Mouse (Mus musculus) spleen, adult 2 months (tissue): ENCODE measurements at regions not wholly inside any gene's neighbourhood (a gene's known extent, or its start where the extent isn't known, plus 50 kb on each side); places are given as distances from the start of the nearest gene placed in this dataset.

Experiments used
- DNase-seq, 2 experiments: peaks; one replicate each; pipeline versions ENCODE4 v3.0.0 to v3.0.0-alpha.2; 2012 to 2021; ENCODE audit warnings: low spot score in 2 of 2, low read depth in 1 of 2
- H3K27ac ChIP-seq: fragments of 200-500 bp; 2 replicates; pipeline ENCODE4 v1.5.1; 2012; ENCODE audit warnings: low read length, inconsistent platforms; ENCODE audit not compliant: insufficient read depth
- H3K27me3 ChIP-seq: fragments of 200-500 bp; 2 replicates; pipeline ENCODE4 v1.6.1; 2012; ENCODE audit warnings: mild to moderate bottlenecking, moderate library complexity, low read length, inconsistent platforms; ENCODE audit not compliant: control insufficient read depth, insufficient read depth
- H3K36me3 ChIP-seq: fragments of 200-500 bp; 2 replicates; pipeline ENCODE4 v1.6.1; 2012; ENCODE audit warnings: mild to moderate bottlenecking, low read length, inconsistent platforms; ENCODE audit not compliant: control insufficient read depth, insufficient read depth
- H3K4me1 ChIP-seq: fragments of 200-500 bp; 2 replicates; pipeline ENCODE4 v1.6.1; 2011; ENCODE audit warnings: inconsistent platforms; ENCODE audit not compliant: control insufficient read depth, insufficient read depth, insufficient read length
- H3K4me3 ChIP-seq: fragments of 200-500 bp; 2 replicates; pipeline ENCODE4 v1.5.1; 2011; ENCODE audit warnings: mild to moderate bottlenecking, inconsistent platforms; ENCODE audit not compliant: insufficient read depth, insufficient read length; ENCODE audit errors: extremely low read depth
- CTCF ChIP-seq: fragments of 200-500 bp; IDR thresholded peaks from 2 replicates; pipeline ENCODE4 v1.5.1; 2011; ENCODE audit warnings: mild to moderate bottlenecking, inconsistent platforms; ENCODE audit not compliant: insufficient read depth, insufficient read length, insufficient replicate concordance; ENCODE audit errors: extremely low read depth
- POLR2A ChIP-seq: fragments of 200-500 bp; IDR thresholded peaks from 2 replicates; pipeline ENCODE4 v1.6.1; 2011; ENCODE audit warnings: low read depth, low read length, inconsistent platforms
- WGBS: fragments of 180-500 bp; shearing (Covaris S2); methylation state at CpG from one replicate; pipeline ENCODE4 v1.1.7; 2018; 5-methylcytosine and 5-hydroxymethylcytosine counted together

DNA sequence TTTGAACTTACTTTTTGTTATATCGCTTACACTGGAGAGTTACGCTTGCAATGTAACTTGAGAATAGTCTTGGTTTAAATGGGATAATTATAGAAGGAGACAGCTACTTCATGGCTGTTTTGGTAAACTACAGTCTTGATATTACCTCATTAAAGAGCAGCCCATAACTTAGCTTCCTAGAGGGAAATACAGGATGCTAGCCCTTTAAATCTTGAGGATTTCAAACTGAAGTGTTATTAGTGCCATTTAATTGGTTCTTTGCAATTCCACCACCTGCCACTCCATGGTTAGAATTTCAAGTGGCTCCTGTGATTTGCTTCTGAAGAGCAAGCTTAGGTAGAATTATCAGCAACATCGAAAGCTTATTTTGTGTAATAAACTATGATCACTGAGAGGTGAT is 640.1 kb downstream of the Kctd8 start:
- Histone ChIP-seq H3K27me3 (no peaks in the 10 kb centered on the region), H3K4me3 (no peak overlapping the region), H3K36me3 (no peaks in the 10 kb centered on the region), H3K4me1 (no peaks in the 10 kb centered on the region), H3K27ac (no peak overlapping the region)
- TF ChIP-seq POLR2A, result no peak
- TF ChIP-seq CTCF, result no peak
- no peak for DNase-seq
- WGBS, result 85% methylated on average over 3 of the region's 3 CpGs

DNA sequence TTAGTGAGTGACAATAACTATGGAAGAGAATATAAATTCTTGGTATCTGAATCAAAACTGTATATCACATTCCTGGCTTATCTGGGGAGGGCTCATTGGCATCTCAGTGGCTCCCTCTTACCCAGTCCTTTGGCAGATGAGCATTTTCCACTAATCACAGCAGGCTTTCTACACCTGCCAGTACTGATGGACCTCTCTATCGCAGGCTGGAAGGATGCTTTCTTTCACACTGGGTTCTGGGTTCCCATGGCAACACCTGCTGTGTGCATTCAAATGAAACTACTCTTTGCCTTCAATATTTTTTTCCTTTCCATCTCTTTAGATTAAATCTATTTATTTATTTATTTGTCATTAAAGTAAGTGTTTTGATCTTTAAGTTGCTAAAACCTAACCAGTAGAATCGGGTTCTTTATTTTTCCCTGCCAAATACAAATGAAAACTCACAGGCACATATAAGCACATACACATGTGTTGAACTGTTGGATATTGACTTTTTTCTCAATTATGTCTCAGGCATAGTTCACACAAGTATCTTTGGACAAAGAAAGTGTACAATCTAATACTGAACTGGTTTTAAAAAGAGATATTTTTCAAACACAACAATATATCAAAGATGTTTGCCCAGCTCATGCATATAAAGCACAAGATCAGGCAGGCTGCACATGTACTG is 635.9 kb downstream of the Kctd8 start:
- Histone ChIP-seq H3K27ac (no peak overlapping the region), H3K36me3 (no peaks in the 10 kb centered on the region), H3K4me1 (no peaks in the 10 kb centered on the region), H3K4me3 (no peak overlapping the region), H3K27me3 (no peaks in the 10 kb centered on the region)
- no peak for DNase-seq
- WGBS, result 84% methylated on average over 2 of the region's 2 CpGs
- TF ChIP-seq CTCF, result no peak
- no peak for TF ChIP-seq POLR2A

- no peaks in the 10 kb centered on the region for H3K36me3 ChIP-seq
- H3K27ac ChIP-seq, result no peak overlapping the region
- H3K4me3 ChIP-seq, result no peak overlapping the region
- WGBS, result 83% methylated on average over 4 of the region's 4 CpGs
- no peaks in the 10 kb centered on the region for H3K27me3 ChIP-seq
- no peak for DNase-seq
- TF ChIP-seq POLR2A (no peak), CTCF (no peak)
- no peaks in the 10 kb centered on the region for H3K4me1 ChIP-seq
Measured at GRCm38 (mm10) chr5:68726733-68727132, 614.7 kb downstream of the Kctd8 start.

- Histone ChIP-seq H3K4me1 (peaks cover 5% of the 10 kb centered on the region; the same call in 1 of the 2 replicates), H3K4me3 (no peak overlapping the region), H3K36me3 (no peaks in the 10 kb centered on the region), H3K27me3 (no peaks in the 10 kb centered on the region), H3K27ac (peak overlapping the region; percentile 85; the same call in 1 of the 2 replicates)
- no peak for TF ChIP-seq CTCF
- TF ChIP-seq POLR2A, result no peak
- WGBS, result 27% methylated on average over 5 of the region's 5 CpGs
- DNase-seq, result peak; percentile 41 to 81
Measured at GRCm38 (mm10) chr5:68735186-68735585, 606.3 kb downstream of the Kctd8 start.

- DNase-seq, result no peak
- Histone ChIP-seq H3K4me1 (peaks cover 5% of the 10 kb centered on the region; the same call in 1 of the 2 replicates), H3K27me3 (no peaks in the 10 kb centered on the region), H3K4me3 (no peak overlapping the region), H3K27ac (no peak overlapping the region), H3K36me3 (no peaks in the 10 kb centered on the region)
- WGBS, result 84% methylated on average over 3 of the region's 3 CpGs
- TF ChIP-seq CTCF (no peak), POLR2A (no peak)
Measured at GRCm38 (mm10) chr5:68750499-68750898, 591.0 kb downstream of the Kctd8 start.

GRCm38 (mm10) chr5:68753025-68753424 is 588.5 kb downstream of the Kctd8 start:
- Histone ChIP-seq H3K4me1 (no peaks in the 10 kb centered on the region), H3K27ac (no peak overlapping the region), H3K27me3 (no peaks in the 10 kb centered on the region), H3K4me3 (no peak overlapping the region), H3K36me3 (no peaks in the 10 kb centered on the region)
- no peak for DNase-seq
- no peak for TF ChIP-seq POLR2A
- TF ChIP-seq CTCF, result no peak
